Mouse (Mus musculus) lung, postnatal 0 days (tissue): ENCODE data around the gene Supt3. TPM values are rescaled to one million over a fixed set of nuclear protein-coding genes. Genes with fewer than 3 reads are reported as not detected.

Source experiments
- ATAC-seq: fragments of 200-750 bp; cut with Nextera tagmentation; 2 replicates; pipeline ENCODE4 v1.8.0; 2017; ENCODE audit warnings: moderate library complexity
- DNase-seq: peaks from one replicate; pipeline ENCODE4 v3.0.0-alpha.2; 2016; ENCODE audit warnings: low spot score
- H3K27ac ChIP-seq: fragments of 300-500 bp; sonication (generic); 2 replicates; pipeline ENCODE4 v1.5.1; 2014; ENCODE audit warnings: antibody characterized with exemption, mild to moderate bottlenecking, low read length, mixed read lengths
- H3K27me3 ChIP-seq: fragments of 300-500 bp; sonication (generic); replicated peaks from 2 replicates; pipeline ENCODE4 v1.6.1; 2014; ENCODE audit warnings: low read length, mixed read lengths; ENCODE audit not compliant: insufficient read depth
- H3K36me3 ChIP-seq: fragments of 300-500 bp; sonication (generic); 2 replicates; pipeline ENCODE4 v1.6.1; 2014; ENCODE audit warnings: low read length, mixed read lengths; ENCODE audit not compliant: insufficient read depth
- H3K4me1 ChIP-seq: fragments of 300-500 bp; sonication (generic); 2 replicates; pipeline ENCODE4 v1.6.1; 2014; ENCODE audit warnings: antibody characterized with exemption, low read depth, low read length, mixed read lengths; ENCODE audit not compliant: insufficient read depth
- H3K4me2 ChIP-seq: fragments of 300-500 bp; sonication (generic); replicated peaks from 2 replicates; pipeline ENCODE4 v1.6.1; 2014; ENCODE audit warnings: low read depth, mild to moderate bottlenecking, low read length, moderate library complexity, mixed read lengths
- H3K4me3 ChIP-seq: fragments of 300-500 bp; sonication (generic); 2 replicates; pipeline ENCODE4 v1.5.1; 2014; ENCODE audit warnings: low read depth, low read length
- H3K9ac ChIP-seq: fragments of 300-500 bp; sonication (generic); replicated peaks from 2 replicates; pipeline ENCODE4 v1.6.1; 2014; ENCODE audit warnings: low read depth, mild to moderate bottlenecking
- H3K9me3 ChIP-seq: fragments of 300-500 bp; sonication (generic); 2 replicates; pipeline ENCODE4 v1.6.1; 2016; ENCODE audit warnings: low read length, mixed read lengths
- CTCF ChIP-seq: IDR thresholded peaks from 2 replicates; pipeline ENCODE4 v1.5.1; 2016; ENCODE audit warnings: antibody characterized with exemption, mild to moderate bottlenecking
- EP300 ChIP-seq: IDR thresholded peaks from 2 replicates; pipeline ENCODE4 v1.6.1; 2016; ENCODE audit warnings: antibody characterized with exemption, mild to moderate bottlenecking, control low read depth
- WGBS: fragments of 180-500 bp; shearing (Covaris S2); extraction: QIAGEN DNeasy Blood & Tissue Kit; methylation state at CpG from one replicate; pipeline ENCODE4 v1.1.7; 2014; 5-methylcytosine and 5-hydroxymethylcytosine counted together
- polyA plus RNA-seq: library from polyadenylated mRNA; unstranded; fragments of >200 nt; fragmentation: Nextera tagmentation; extraction: Ambion mirVana; gene quantifications from 2 replicates; pipeline ENCODE4 v1.2.1, GENCODE M21; 2015

Supt3 gene
- polyA plus RNA-seq, 1 experiment from 2014 or later = 7.8 TPM

GRCm38 (mm10) chr17:45004477-45005170 is 227.7 kb downstream of the Supt3 start:
- Histone ChIP-seq H3K4me1 (no peaks in the 10 kb centered on the region), H3K9ac (no peak overlapping the region), H3K27ac (no peak overlapping the region), H3K27me3 (no peaks in the 10 kb centered on the region), H3K4me2 (no peak overlapping the region), H3K36me3 (no peaks in the 10 kb centered on the region), H3K4me3 (no peak overlapping the region), H3K9me3 (no peaks in the 10 kb centered on the region)
- TF ChIP-seq EP300 = no peak
- TF ChIP-seq CTCF = no peak
- DNase-seq (no peak), ATAC-seq (no peak)
- 84% methylated on average over 13 of the region's 13 CpGs for WGBS

GRCm38 (mm10) chr17:45007461-45007860 is 230.5 kb downstream of the Supt3 start:
- ATAC-seq (no peak), DNase-seq (no peak)
- no peak for TF ChIP-seq CTCF
- no peak for TF ChIP-seq EP300
- WGBS = 49% methylated on average over 1 of the region's 1 CpGs
- Histone ChIP-seq H3K4me3 (no peak overlapping the region), H3K36me3 (no peaks in the 10 kb centered on the region), H3K4me2 (no peak overlapping the region), H3K4me1 (no peaks in the 10 kb centered on the region), H3K27me3 (no peaks in the 10 kb centered on the region), H3K9ac (no peak overlapping the region), H3K27ac (no peak overlapping the region), H3K9me3 (no peaks in the 10 kb centered on the region)

- TF ChIP-seq CTCF = no peak
- no peak for TF ChIP-seq EP300
- no peak overlapping the region for H3K9ac ChIP-seq
- H3K4me3 ChIP-seq = no peak overlapping the region
- H3K4me1 ChIP-seq = no peaks in the 10 kb centered on the region
- H3K36me3 ChIP-seq = no peaks in the 10 kb centered on the region
- 60% methylated on average over 4 of the region's 4 CpGs for WGBS
- H3K27ac ChIP-seq = no peak overlapping the region
- H3K9me3 ChIP-seq = no peaks in the 10 kb centered on the region
- DNase-seq (no peak), ATAC-seq (peak; percentile 23; the same call in 1 of the 2 replicates)
- no peaks in the 10 kb centered on the region for H3K27me3 ChIP-seq
- no peak overlapping the region for H3K4me2 ChIP-seq
Measured at GRCm38 (mm10) chr17:45008663-45009062, 231.7 kb downstream of the Supt3 start.

GRCm38 (mm10) chr17:45010409-45010808 is 233.5 kb downstream of the Supt3 start:
- Histone ChIP-seq H3K9ac (no peak overlapping the region), H3K36me3 (no peaks in the 10 kb centered on the region), H3K27ac (no peak overlapping the region), H3K4me1 (no peaks in the 10 kb centered on the region), H3K9me3 (no peaks in the 10 kb centered on the region), H3K27me3 (no peaks in the 10 kb centered on the region), H3K4me3 (no peak overlapping the region), H3K4me2 (no peak overlapping the region)
- no peak for TF ChIP-seq EP300
- TF ChIP-seq CTCF = no peak
- ATAC-seq = no peak
- WGBS = 86% methylated on average over 2 of the region's 2 CpGs
- DNase-seq = no peak

- Histone ChIP-seq H3K9me3 (no peaks in the 10 kb centered on the region), H3K9ac (no peak overlapping the region), H3K27me3 (no peaks in the 10 kb centered on the region), H3K36me3 (no peaks in the 10 kb centered on the region), H3K27ac (no peak overlapping the region), H3K4me1 (no peaks in the 10 kb centered on the region), H3K4me3 (no peak overlapping the region), H3K4me2 (no peak overlapping the region)
- DNase-seq (no peak), ATAC-seq (no peak)
- TF ChIP-seq CTCF (no peak), EP300 (no peak)
- 82% methylated on average over 4 of the region's 4 CpGs for WGBS
Measured at GRCm38 (mm10) chr17:45016746-45017145, 239.8 kb downstream of the Supt3 start.

- no peak overlapping the region for H3K27ac ChIP-seq
- ATAC-seq (peak; percentile 85), DNase-seq (peak; percentile 54)
- no peak overlapping the region for H3K9ac ChIP-seq
- WGBS = 56% methylated on average over 8 of the region's 8 CpGs
- H3K4me2 ChIP-seq = no peak overlapping the region
- TF ChIP-seq EP300 = no peak
- TF ChIP-seq CTCF = no peak
- H3K27me3 ChIP-seq = no peaks in the 10 kb centered on the region
- no peaks in the 10 kb centered on the region for H3K9me3 ChIP-seq
- H3K4me1 ChIP-seq = no peaks in the 10 kb centered on the region
- no peak overlapping the region for H3K4me3 ChIP-seq
- H3K36me3 ChIP-seq = no peaks in the 10 kb centered on the region
Measured at GRCm38 (mm10) chr17:45020155-45020930, 243.4 kb downstream of the Supt3 start.
